Mouse (Mus musculus) forebrain, embryonic 12.5 days (tissue): ENCODE measurements around the gene Vps37b. TPM values are rescaled to one million over a fixed set of nuclear protein-coding genes. Genes with fewer than 3 reads are reported as not detected.

ENCODE experiments used
- ATAC-seq: fragments of 200-750 bp; cut with Nextera tagmentation; 2 replicates; pipeline ENCODE4 v1.8.0; 2017; ENCODE audit warnings: moderate TSS enrichment; ENCODE audit not compliant: low FRiP score
- H3K27ac ChIP-seq: fragments of 300-500 bp; sonication (generic); 2 replicates; pipeline ENCODE4 v1.5.1; 2016; ENCODE audit warnings: mild to moderate bottlenecking
- H3K27me3 ChIP-seq: fragments of 300-500 bp; sonication (generic); 2 replicates; pipeline ENCODE4 v1.6.1; 2016; ENCODE audit warnings: mild to moderate bottlenecking
- H3K36me3 ChIP-seq: fragments of 300-500 bp; sonication (generic); replicated peaks from 2 replicates; pipeline ENCODE4 v1.6.1; 2016; ENCODE audit warnings: mild to moderate bottlenecking
- H3K4me1 ChIP-seq: fragments of 300-500 bp; sonication (generic); 2 replicates; pipeline ENCODE4 v1.6.1; 2016
- H3K4me2 ChIP-seq: fragments of 300-500 bp; sonication (generic); 2 replicates; pipeline ENCODE4 v1.6.1; 2016; ENCODE audit warnings: mild to moderate bottlenecking, moderate library complexity
- H3K4me3 ChIP-seq: fragments of 300-500 bp; sonication (generic); replicated peaks from 2 replicates; pipeline ENCODE4 v1.5.1; 2016; ENCODE audit warnings: mild to moderate bottlenecking
- H3K9ac ChIP-seq: fragments of 300-500 bp; sonication (generic); 2 replicates; pipeline ENCODE4 v1.6.1; 2016; ENCODE audit warnings: mild to moderate bottlenecking
- H3K9me3 ChIP-seq: fragments of 300-500 bp; sonication (generic); 2 replicates; pipeline ENCODE4 v1.6.1; 2016
- WGBS: fragments of 180-500 bp; shearing (Covaris S2); methylation state at CpG from one replicate; pipeline ENCODE4 v1.1.7; 2016; 5-methylcytosine and 5-hydroxymethylcytosine counted together
- polyA plus RNA-seq: library from polyadenylated mRNA; unstranded; fragments of >200 nt; fragmentation: Nextera tagmentation; extraction: Ambion mirVana; gene quantifications from 2 replicates; pipeline ENCODE4 v1.2.1, GENCODE M21; 2016

The Vps37b gene
- polyA plus RNA-seq, 1 experiment from 2014 or later = 70.5 TPM

GRCm38 (mm10) chr5:124005151-124005500, 26.9 kb downstream of the Vps37b start:
- ATAC-seq = no peak
- H3K27me3 ChIP-seq = no peaks in the 10 kb centered on the region
- no peak overlapping the region for H3K4me3 ChIP-seq
- H3K27ac ChIP-seq = no peak overlapping the region
- no peak overlapping the region for H3K4me2 ChIP-seq
- H3K9ac ChIP-seq = no peak overlapping the region
- H3K36me3 ChIP-seq = peaks cover 65% of the 10 kb centered on the region
- 97% methylated on average over 15 of the region's 15 CpGs for WGBS
- no peaks in the 10 kb centered on the region for H3K9me3 ChIP-seq
- peaks cover 11% of the 10 kb centered on the region for H3K4me1 ChIP-seq

- Histone ChIP-seq H3K9me3 (no peaks in the 10 kb centered on the region), H3K36me3 (peaks cover 60% of the 10 kb centered on the region), H3K9ac (no peak overlapping the region), H3K4me3 (no peak overlapping the region), H3K27me3 (no peaks in the 10 kb centered on the region), H3K4me2 (no peak overlapping the region), H3K4me1 (peaks cover 5% of the 10 kb centered on the region; the same call in 1 of the 2 replicates), H3K27ac (no peak overlapping the region)
- WGBS = 93% methylated on average over 17 of the region's 17 CpGs
- ATAC-seq = no peak
These were observed 27.5 kb downstream of the Vps37b start for GRCm38 (mm10) chr5:124004356-124005150.

- no peaks in the 10 kb centered on the region for H3K27me3 ChIP-seq
- ATAC-seq = no peak
- H3K27ac ChIP-seq = peak overlapping the region; percentile 59
- peaks cover 50% of the 10 kb centered on the region for H3K36me3 ChIP-seq
- H3K9ac ChIP-seq = no peak overlapping the region
- no peak overlapping the region for H3K4me3 ChIP-seq
- H3K4me2 ChIP-seq = no peak overlapping the region
- no peaks in the 10 kb centered on the region for H3K9me3 ChIP-seq
- H3K4me1 ChIP-seq = peaks cover 4% of the 10 kb centered on the region; the same call in 1 of the 2 replicates
- WGBS = 72% methylated on average over 4 of the region's 4 CpGs
These were observed 28.7 kb downstream of the Vps37b start for GRCm38 (mm10) chr5:124003375-124003774.

GRCm38 (mm10) chr5:124002876-124003275, 29.2 kb downstream of the Vps37b start:
- ATAC-seq = no peak
- H3K4me2 ChIP-seq = no peak overlapping the region
- peak overlapping the region; percentile 59 for H3K27ac ChIP-seq
- WGBS = 90% methylated on average over 2 of the region's 2 CpGs
- H3K9me3 ChIP-seq = no peaks in the 10 kb centered on the region
- H3K27me3 ChIP-seq = no peaks in the 10 kb centered on the region
- peaks cover 4% of the 10 kb centered on the region; the same call in 1 of the 2 replicates for H3K4me1 ChIP-seq
- H3K9ac ChIP-seq = no peak overlapping the region
- H3K36me3 ChIP-seq = peaks cover 45% of the 10 kb centered on the region
- H3K4me3 ChIP-seq = no peak overlapping the region

- 0 out of 2 replicates have a peak, but pooled peaks have one; percentile 3 for ATAC-seq
- H3K27ac ChIP-seq = no peak overlapping the region
- H3K27me3 ChIP-seq = no peaks in the 10 kb centered on the region
- H3K36me3 ChIP-seq = peaks cover 29% of the 10 kb centered on the region
- no peak overlapping the region for H3K4me3 ChIP-seq
- H3K4me2 ChIP-seq = no peak overlapping the region
- peaks cover 9% of the 10 kb centered on the region; the same call in 1 of the 2 replicates for H3K4me1 ChIP-seq
- WGBS = 72% methylated on average over 9 of the region's 9 CpGs
- no peak overlapping the region for H3K9ac ChIP-seq
- H3K9me3 ChIP-seq = no peaks in the 10 kb centered on the region
These were observed 30.8 kb downstream of the Vps37b start for GRCm38 (mm10) chr5:124001274-124001673.

GRCm38 (mm10) chr5:124000824-124001223, 31.2 kb downstream of the Vps37b start:
- ATAC-seq = peak; percentile 74
- Histone ChIP-seq H3K4me3 (no peak overlapping the region), H3K27me3 (no peaks in the 10 kb centered on the region), H3K9me3 (no peaks in the 10 kb centered on the region), H3K27ac (no peak overlapping the region), H3K9ac (no peak overlapping the region), H3K4me1 (peaks cover 9% of the 10 kb centered on the region; the same call in 1 of the 2 replicates), H3K36me3 (peaks cover 24% of the 10 kb centered on the region), H3K4me2 (no peak overlapping the region)
- WGBS = 16% methylated on average over 7 of the region's 7 CpGs

GRCm38 (mm10) chr5:123998370-123998769, 33.7 kb downstream of the Vps37b start:
- Histone ChIP-seq H3K4me2 (no peak overlapping the region), H3K4me1 (peaks cover 9% of the 10 kb centered on the region; the same call in 1 of the 2 replicates), H3K9me3 (no peaks in the 10 kb centered on the region), H3K27me3 (no peaks in the 10 kb centered on the region), H3K36me3 (peaks cover 5% of the 10 kb centered on the region), H3K4me3 (no peak overlapping the region), H3K9ac (no peak overlapping the region), H3K27ac (no peak overlapping the region; the same call in 1 of the 2 replicates)
- WGBS = 91% methylated on average over 10 of the region's 10 CpGs
- ATAC-seq = no peak

- 86% methylated on average over 16 of the region's 16 CpGs for WGBS
These were observed 34.3 kb downstream of the Vps37b start for GRCm38 (mm10) chr5:123997811-123998210.

GRCm38 (mm10) chr5:123997211-123997751, 34.8 kb downstream of the Vps37b start:
- Histone ChIP-seq H3K4me3 (no peak overlapping the region), H3K4me1 (peaks cover 5% of the 10 kb centered on the region; the same call in 1 of the 2 replicates), H3K27ac (peak overlapping the region; percentile 56; the same call in 1 of the 2 replicates), H3K9me3 (no peaks in the 10 kb centered on the region), H3K27me3 (no peaks in the 10 kb centered on the region), H3K9ac (no peak overlapping the region), H3K4me2 (no peak overlapping the region), H3K36me3 (no peaks in the 10 kb centered on the region)
- no peak for ATAC-seq
- WGBS = 85% methylated on average over 24 of the region's 24 CpGs

More at GRCm38 (mm10) chr5:123997811-123998210, 34.3 kb downstream of the Vps37b start:
- Histone ChIP-seq H3K4me1 (peaks cover 9% of the 10 kb centered on the region; the same call in 1 of the 2 replicates), H3K27me3 (no peaks in the 10 kb centered on the region), H3K4me2 (no peak overlapping the region), H3K27ac (peak overlapping the region; percentile 56; the same call in 1 of the 2 replicates), H3K36me3 (no peaks in the 10 kb centered on the region), H3K9me3 (no peaks in the 10 kb centered on the region), H3K9ac (no peak overlapping the region), H3K4me3 (no peak overlapping the region)
- ATAC-seq = no peak

- Histone ChIP-seq H3K36me3 (no peaks in the 10 kb centered on the region), H3K4me3 (no peak overlapping the region), H3K9me3 (no peaks in the 10 kb centered on the region), H3K4me1 (0 out of 2 replicates have a peak, but pooled peaks cover 4% of the 10 kb centered on the region), H3K27me3 (no peaks in the 10 kb centered on the region), H3K27ac (0 out of 2 replicates have a peak overlapping the region, but pooled peaks have one; percentile 32), H3K9ac (no peak overlapping the region), H3K4me2 (no peak overlapping the region)
- WGBS = 88% methylated on average over 14 of the region's 14 CpGs
- no peak for ATAC-seq
These were observed 35.4 kb downstream of the Vps37b start for GRCm38 (mm10) chr5:123996695-123997094.

GRCm38 (mm10) chr5:123996194-123996593, 35.9 kb downstream of the Vps37b start:
- Histone ChIP-seq H3K27ac (no peak overlapping the region), H3K9me3 (no peaks in the 10 kb centered on the region), H3K27me3 (no peaks in the 10 kb centered on the region)

GRCm38 (mm10) chr5:123995388-123995787, 36.7 kb downstream of the Vps37b start:
- Histone ChIP-seq H3K9me3 (no peaks in the 10 kb centered on the region), H3K4me2 (no peak overlapping the region), H3K4me1 (peaks cover 5% of the 10 kb centered on the region; the same call in 1 of the 2 replicates), H3K4me3 (no peak overlapping the region), H3K27ac (no peak overlapping the region), H3K36me3 (no peaks in the 10 kb centered on the region), H3K9ac (no peak overlapping the region), H3K27me3 (no peaks in the 10 kb centered on the region)
- no peak for ATAC-seq
- 81% methylated on average over 6 of the region's 6 CpGs for WGBS

More at GRCm38 (mm10) chr5:123996194-123996593, 35.9 kb downstream of the Vps37b start:
- ATAC-seq = no peak
- 91% methylated on average over 9 of the region's 10 CpGs for WGBS
- Histone ChIP-seq H3K36me3 (no peaks in the 10 kb centered on the region), H3K4me1 (0 out of 2 replicates have a peak, but pooled peaks cover 4% of the 10 kb centered on the region), H3K4me2 (no peak overlapping the region), H3K4me3 (no peak overlapping the region), H3K9ac (no peak overlapping the region)
